In the genomic region with DNA sequence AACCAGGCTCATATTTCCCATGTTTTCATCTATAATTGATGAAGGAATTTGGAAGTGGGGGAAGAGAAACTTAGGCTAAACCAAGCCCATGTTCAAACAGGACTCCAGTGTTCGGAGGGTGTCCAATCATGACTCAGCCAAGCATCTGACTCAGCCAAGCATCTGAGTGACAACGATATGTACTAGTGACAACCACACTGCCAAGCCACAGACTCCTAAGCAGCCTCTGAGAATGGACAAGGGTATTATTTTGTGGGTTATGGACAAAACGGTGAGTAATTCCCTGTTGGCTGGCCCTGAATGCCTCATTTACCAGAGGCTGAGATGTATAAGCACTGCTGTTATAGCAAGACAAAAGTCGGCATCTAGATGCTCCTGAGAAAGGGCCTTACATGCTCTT, we compare ENCODE assay signal across 23 mouse cellular contexts.
DNase-seq lines count a peak whose midpoint lies in the region; ATAC-seq and TF ChIP-seq lines count a peak whose summit lies in the region.
"Had no signal": no experiment of that assay in that cellular context is flagged by ENCODE, and none has a peak within 500 bp of the region (broad histone marks: within the 10 kb centered on the region; RNA-seq: fewer than 3 reads in every experiment).

No protein-coding gene starts in this region.

- H3K9ac ChIP-seq in midbrain, postnatal 0 days (replicated peaks; ENCODE audit: low read length, poor library complexity, severe bottlenecking): no peak overlapping the region
- H3K9ac ChIP-seq: heart, embryonic 15.5 days; hindbrain, embryonic 13.5 days; limb, embryonic 15.5 days; liver, embryonic 14.5 days; lung, embryonic 14.5 days; midbrain, embryonic 12.5 days had no signal

- H3K4me2 ChIP-seq in midbrain, postnatal 0 days (ENCODE audit: low read depth, low read length, poor library complexity, severe bottlenecking): no peak overlapping the region
- H3K4me2 ChIP-seq: heart, embryonic 15.5 days; hindbrain, embryonic 13.5 days; limb, embryonic 15.5 days; lung, embryonic 14.5 days; midbrain, embryonic 12.5 days had no signal

- no peaks in the 10 kb centered on the region for H3K36me3 ChIP-seq in midbrain, postnatal 0 days (ENCODE audit: insufficient read depth, low read length)
- H3K36me3 ChIP-seq: hindbrain, embryonic 13.5 days; limb, embryonic 15.5 days; midbrain, embryonic 12.5 days had no signal

- no peak for TF ChIP-seq CTCF in embryonic fibroblast, embryonic 13.5 days (IDR thresholded peaks at IDR 0.05; ENCODE audit: borderline replicate concordance, insufficient read depth, low read length)
- TF ChIP-seq CTCF in midbrain, postnatal 0 days (IDR thresholded peaks at IDR 0.05): no peak

- WGBS in midbrain, postnatal 0 days: 84% methylated on average over 4 of the region's 4 CpGs

- TF ChIP-seq POLR2A in embryonic fibroblast, embryonic 13.5 days (IDR thresholded peaks at IDR 0.05; ENCODE audit: low read depth, low read length): no peak

- no peak overlapping the region for H3K4me3 ChIP-seq in embryonic fibroblast, embryonic 13.5 days (ENCODE audit: insufficient read depth, low read length)
- H3K4me3 ChIP-seq in midbrain, postnatal 0 days (ENCODE audit: low read depth, low read length): no peak overlapping the region
- H3K4me3 ChIP-seq: erythroblast, embryonic 14.5 days; heart, adult 2 months; heart, embryonic 15.5 days; hindbrain, embryonic 13.5 days; left cerebral cortex, adult 2 months; limb, embryonic 15.5 days; midbrain, embryonic 12.5 days had no signal

- peak; percentile 16 for DNase-seq in cerebellum, adult 9-11 months
- no peak for DNase-seq in cerebellum, adult 8-10 months
- peak; percentile 72 for DNase-seq in 3134 (ENCODE audit: extremely low read depth, insufficient read length, low spot score)
- peak; percentile 84 for DNase-seq in 416B (ENCODE audit: low read depth)
- no peak for DNase-seq in midbrain, postnatal 0 days (ENCODE audit: low spot score)
- DNase-seq in ovary, postnatal 10 days (ENCODE audit: low spot score): no peak
- DNase-seq: adrenal gland, adult 8-10 months; heart, adult 2 months; heart, postnatal 36 days; kidney, adult 11 months; left cerebral cortex, postnatal 4 days; lung, embryonic 14.5 days; right cerebral cortex, postnatal 14 days had no signal

- H3K27ac ChIP-seq in embryonic fibroblast, embryonic 13.5 days (ENCODE audit: insufficient read depth, low read length): peak overlapping the region; percentile 93
- H3K27ac ChIP-seq in midbrain, postnatal 0 days (ENCODE audit: low read depth, low read length): no peak overlapping the region
- H3K27ac ChIP-seq: heart, adult 2 months; heart, embryonic 15.5 days; hindbrain, embryonic 13.5 days; left cerebral cortex, adult 2 months; limb, embryonic 15.5 days; liver, embryonic 14.5 days; midbrain, embryonic 12.5 days had no signal

- peaks cover 9% of the 10 kb centered on the region for H3K4me1 ChIP-seq in embryonic fibroblast, embryonic 13.5 days (ENCODE audit: control insufficient read depth, insufficient read depth, low read length)
- no peaks in the 10 kb centered on the region for H3K4me1 ChIP-seq in midbrain, postnatal 0 days (ENCODE audit: insufficient read depth, low read length)
- H3K4me1 ChIP-seq: midbrain, embryonic 12.5 days had no signal

- H3K27me3 ChIP-seq in midbrain, postnatal 0 days (ENCODE audit: insufficient read depth, low read length): no peaks in the 10 kb centered on the region
- H3K27me3 ChIP-seq: heart, embryonic 15.5 days; hindbrain, embryonic 13.5 days; limb, embryonic 15.5 days; midbrain, embryonic 12.5 days had no signal

- no peak for ATAC-seq in midbrain, postnatal 0 days (ENCODE audit: low FRiP score)
- ATAC-seq: CD4-positive, CD25-positive, alpha-beta regulatory T cell, adult 4 months; forebrain, embryonic 14.5 days had no signal

- H3K9me3 ChIP-seq in midbrain, postnatal 0 days (ENCODE audit: low read length): no peaks in the 10 kb centered on the region
- H3K9me3 ChIP-seq: heart, embryonic 15.5 days; hindbrain, embryonic 13.5 days; limb, embryonic 15.5 days; midbrain, embryonic 12.5 days had no signal

Comparison
In these comparisons a context has a peak if more than half of its experiments do, and no peak if none do; other contexts are left out.
1. DNase-seq: peak in cerebellum, adult 9-11 months (single experiment), 3134 (single experiment) and 416B (single experiment); none in cerebellum, adult 8-10 months (single experiment), midbrain, postnatal 0 days (single experiment) and ovary, postnatal 10 days (single experiment).